Mouse (Mus musculus) hindbrain, embryonic 16.5 days (tissue): ENCODE measurements around the gene Pld4. TPM values are rescaled to one million over a fixed set of nuclear protein-coding genes. Genes with fewer than 3 reads are reported as not detected.

Experiments used
- ATAC-seq: fragments of 200-750 bp; cut with Nextera tagmentation; 2 replicates; pipeline ENCODE4 v1.8.0; 2017; ENCODE audit warnings: moderate TSS enrichment, moderate library complexity
- H3K27ac ChIP-seq: fragments of 300-500 bp; sonication (generic); 2 replicates; pipeline ENCODE4 v1.5.1; 2014; ENCODE audit warnings: low read depth, mild to moderate bottlenecking, control low read depth, low read length, moderate library complexity
- H3K27me3 ChIP-seq: fragments of 300-500 bp; sonication (generic); replicated peaks from 2 replicates; pipeline ENCODE4 v1.6.1; 2014; ENCODE audit warnings: low read length; ENCODE audit not compliant: control insufficient read depth, insufficient read depth
- H3K36me3 ChIP-seq: fragments of 300-500 bp; sonication (generic); 2 replicates; pipeline ENCODE4 v1.6.1; 2014; ENCODE audit warnings: mild to moderate bottlenecking, low read length, moderate library complexity, mixed read lengths; ENCODE audit not compliant: control insufficient read depth, insufficient read depth
- H3K4me1 ChIP-seq: fragments of 300-500 bp; sonication (generic); 2 replicates; pipeline ENCODE4 v1.6.1; 2014; ENCODE audit warnings: low read depth, low read length; ENCODE audit not compliant: control insufficient read depth, insufficient read depth
- H3K4me2 ChIP-seq: fragments of 300-500 bp; sonication (generic); 2 replicates; pipeline ENCODE4 v1.6.1; 2014; ENCODE audit warnings: mild to moderate bottlenecking, low read length, control low read depth, moderate library complexity
- H3K4me3 ChIP-seq: fragments of 300-500 bp; sonication (generic); 2 replicates; pipeline ENCODE4 v1.5.1; 2014; ENCODE audit warnings: mild to moderate bottlenecking, low read length, control low read depth, moderate library complexity
- H3K9ac ChIP-seq: fragments of 300-500 bp; sonication (generic); 2 replicates; pipeline ENCODE4 v1.6.1; 2014; ENCODE audit warnings: low read depth, mild to moderate bottlenecking, control low read depth, low read length, moderate library complexity
- H3K9me3 ChIP-seq: fragments of 300-500 bp; sonication (generic); 2 replicates; pipeline ENCODE4 v1.6.1; 2014; ENCODE audit warnings: mild to moderate bottlenecking, low read length, moderate library complexity; ENCODE audit not compliant: control insufficient read depth
- WGBS: fragments of 180-500 bp; shearing (Covaris S2); extraction: QIAGEN DNeasy Blood & Tissue Kit; methylation state at CpG from one replicate; pipeline ENCODE4 v1.1.7; 2014; 5-methylcytosine and 5-hydroxymethylcytosine counted together
- polyA plus RNA-seq: library from polyadenylated mRNA; unstranded; fragments of >200 nt; fragmentation: Nextera tagmentation; extraction: Ambion mirVana; gene quantifications from 2 replicates; pipeline ENCODE4 v1.2.1, GENCODE M21; 2015

The Pld4 gene
- polyA plus RNA-seq, 1 experiment from 2014 or later = 5.6 TPM

GRCm38 (mm10) chr12:112757896-112758295 is 2.6 kb upstream of the Pld4 start:
- H3K9ac ChIP-seq = no peak overlapping the region
- H3K27ac ChIP-seq = no peak overlapping the region
- H3K36me3 ChIP-seq = no peaks in the 10 kb centered on the region
- H3K9me3 ChIP-seq = no peaks in the 10 kb centered on the region; the same call in 1 of the 2 replicates
- no peak overlapping the region for H3K4me2 ChIP-seq
- no peak for ATAC-seq
- no peak overlapping the region for H3K4me3 ChIP-seq
- H3K27me3 ChIP-seq = no peaks in the 10 kb centered on the region
- H3K4me1 ChIP-seq = no peaks in the 10 kb centered on the region
- WGBS = 88% methylated on average over 5 of the region's 5 CpGs

GRCm38 (mm10) chr12:112759471-112759870 is 984 bp upstream of the Pld4 start:
- no peak overlapping the region for H3K4me3 ChIP-seq
- no peak overlapping the region for H3K9ac ChIP-seq
- no peaks in the 10 kb centered on the region for H3K27me3 ChIP-seq
- no peak overlapping the region for H3K4me2 ChIP-seq
- no peaks in the 10 kb centered on the region; the same call in 1 of the 2 replicates for H3K9me3 ChIP-seq
- H3K36me3 ChIP-seq = no peaks in the 10 kb centered on the region
- 81% methylated on average over 3 of the region's 3 CpGs for WGBS
- no peaks in the 10 kb centered on the region for H3K4me1 ChIP-seq
- H3K27ac ChIP-seq = no peak overlapping the region
- no peak for ATAC-seq

GRCm38 (mm10) chr12:112761411-112761810 is 956 bp downstream of the Pld4 start:
- ATAC-seq = no peak
- 95% methylated on average over 4 of the region's 4 CpGs for WGBS
- no peaks in the 10 kb centered on the region for H3K4me1 ChIP-seq

GRCm38 (mm10) chr12:112762018-112762417 is 1.6 kb downstream of the Pld4 start:
- no peak for ATAC-seq
- no peaks in the 10 kb centered on the region; the same call in 1 of the 2 replicates for H3K9me3 ChIP-seq
- H3K9ac ChIP-seq = no peak overlapping the region
- H3K4me2 ChIP-seq = no peak overlapping the region
- H3K4me3 ChIP-seq = no peak overlapping the region
- H3K27me3 ChIP-seq = no peaks in the 10 kb centered on the region
- H3K36me3 ChIP-seq = no peaks in the 10 kb centered on the region
- no peak overlapping the region for H3K27ac ChIP-seq
- WGBS = 86% methylated on average over 3 of the region's 3 CpGs
- H3K4me1 ChIP-seq = no peaks in the 10 kb centered on the region

More at GRCm38 (mm10) chr12:112761411-112761810, 956 bp downstream of the Pld4 start:
- Histone ChIP-seq H3K36me3 (no peaks in the 10 kb centered on the region), H3K27ac (no peak overlapping the region), H3K9me3 (no peaks in the 10 kb centered on the region; the same call in 1 of the 2 replicates), H3K4me2 (no peak overlapping the region), H3K27me3 (no peaks in the 10 kb centered on the region), H3K9ac (no peak overlapping the region), H3K4me3 (no peak overlapping the region)

GRCm38 (mm10) chr12:112763176-112763575 is 2.7 kb downstream of the Pld4 start:
- no peaks in the 10 kb centered on the region for H3K27me3 ChIP-seq
- no peak for ATAC-seq
- no peaks in the 10 kb centered on the region for H3K9me3 ChIP-seq
- WGBS = 87% methylated on average over 4 of the region's 4 CpGs
- H3K4me2 ChIP-seq = no peak overlapping the region
- H3K4me3 ChIP-seq = no peak overlapping the region
- H3K4me1 ChIP-seq = no peaks in the 10 kb centered on the region
- no peaks in the 10 kb centered on the region for H3K36me3 ChIP-seq
- H3K9ac ChIP-seq = no peak overlapping the region
- H3K27ac ChIP-seq = no peak overlapping the region

- no peak for ATAC-seq
- H3K4me1 ChIP-seq = no peaks in the 10 kb centered on the region
- no peak overlapping the region for H3K4me3 ChIP-seq
- no peak overlapping the region for H3K4me2 ChIP-seq
- no peaks in the 10 kb centered on the region for H3K27me3 ChIP-seq
- H3K9me3 ChIP-seq = no peaks in the 10 kb centered on the region
- 82% methylated on average over 5 of the region's 5 CpGs for WGBS
- H3K27ac ChIP-seq = no peak overlapping the region
- no peaks in the 10 kb centered on the region for H3K36me3 ChIP-seq
- no peak overlapping the region for H3K9ac ChIP-seq
These were observed 3.7 kb downstream of the Pld4 start for GRCm38 (mm10) chr12:112764141-112764540.

- no peak for ATAC-seq
- 93% methylated on average over 7 of the region's 7 CpGs for WGBS
These were observed 4.5 kb downstream of the Pld4 start for GRCm38 (mm10) chr12:112764991-112765390.

GRCm38 (mm10) chr12:112766586-112766985 is 6.1 kb downstream of the Pld4 start:
- 93% methylated on average over 7 of the region's 7 CpGs for WGBS
- H3K9ac ChIP-seq = no peak overlapping the region
- no peak for ATAC-seq

More at GRCm38 (mm10) chr12:112764991-112765390, 4.5 kb downstream of the Pld4 start:
- no peak overlapping the region for H3K27ac ChIP-seq
- H3K36me3 ChIP-seq = no peaks in the 10 kb centered on the region
- H3K4me3 ChIP-seq = no peak overlapping the region
- H3K4me2 ChIP-seq = no peak overlapping the region
- no peak overlapping the region for H3K9ac ChIP-seq
- no peaks in the 10 kb centered on the region for H3K27me3 ChIP-seq
- no peaks in the 10 kb centered on the region for H3K9me3 ChIP-seq
- no peaks in the 10 kb centered on the region for H3K4me1 ChIP-seq

GRCm38 (mm10) chr12:112767036-112767890 is 6.8 kb downstream of the Pld4 start:
- 89% methylated on average over 16 of the region's 16 CpGs for WGBS

More at GRCm38 (mm10) chr12:112766586-112766985, 6.1 kb downstream of the Pld4 start:
- Histone ChIP-seq H3K4me2 (no peak overlapping the region), H3K27ac (no peak overlapping the region), H3K9me3 (no peaks in the 10 kb centered on the region), H3K36me3 (no peaks in the 10 kb centered on the region), H3K27me3 (no peaks in the 10 kb centered on the region), H3K4me3 (no peak overlapping the region), H3K4me1 (no peaks in the 10 kb centered on the region)

More at GRCm38 (mm10) chr12:112767036-112767890, 6.8 kb downstream of the Pld4 start:
- no peak for ATAC-seq
- H3K27me3 ChIP-seq = no peaks in the 10 kb centered on the region
- no peak overlapping the region for H3K27ac ChIP-seq
- no peak overlapping the region for H3K4me3 ChIP-seq
- H3K4me1 ChIP-seq = no peaks in the 10 kb centered on the region
- H3K9ac ChIP-seq = no peak overlapping the region
- H3K9me3 ChIP-seq = no peaks in the 10 kb centered on the region
- no peaks in the 10 kb centered on the region for H3K36me3 ChIP-seq
- no peak overlapping the region for H3K4me2 ChIP-seq
